Mouse (Mus musculus): ENCODE results near the gene Clgn. TPM values are rescaled to one million over a fixed set of nuclear protein-coding genes. Genes with fewer than 3 reads are reported as not detected.
A peak's percentile ranks its signal among the peaks of the same experiment; 100 is the strongest.

Gene Clgn
- polyA plus RNA-seq (2014; fragmentation: Nextera tagmentation; extraction: Ambion mirVana) = 5.0 and 5.1 TPM in 2 replicates

- DNase-seq (ENCODE audit: low spot score) = peak; percentile 89
- H3K9ac ChIP-seq (ENCODE audit: low read length) = peak within 1 kb of the TSS; percentile 81
- H3K27me3 ChIP-seq (replicated peaks; ENCODE audit: control insufficient read depth, insufficient read depth, low read length) = 0 out of 2 replicates have a peak, but pooled peaks cover 4% of the 10 kb centered on the region
- H3K4me2 ChIP-seq (ENCODE audit: low read length) = peak within 1 kb of the TSS; percentile 83
- H3K4me1 ChIP-seq (ENCODE audit: control insufficient read depth, insufficient read depth, low read length) = no peaks in the 10 kb centered on the region
- ATAC-seq = peak; percentile 99
- H3K27ac ChIP-seq (ENCODE audit: low read depth, low read length) = no peak within 1 kb of the TSS
- no peaks in the 10 kb centered on the region for H3K9me3 ChIP-seq (replicated peaks; ENCODE audit: control insufficient read depth, low read length)
- H3K36me3 ChIP-seq (ENCODE audit: control insufficient read depth, insufficient read depth, low read length) = no peaks in the 10 kb centered on the region
- H3K4me3 ChIP-seq (ENCODE audit: low read depth, low read length) = peak within 1 kb of the TSS; percentile 65
- 4% methylated on average over 41 of the region's 41 CpGs for WGBS
These were observed at the start of gene Clgn for GRCm38 (mm10) chr8:83389316-83390005. Clgn (plus strand) TSS chr8:83389867.

- no peak for ATAC-seq
- no peak overlapping the region for H3K27ac ChIP-seq (ENCODE audit: low read depth, low read length)
- WGBS = 87% methylated on average over 3 of the region's 3 CpGs
These were observed 47.6 kb upstream of the Clgn start for GRCm38 (mm10) chr8:83342076-83342475.

GRCm38 (mm10) chr8:83342693-83343092 is 47.0 kb upstream of the Clgn start:
- Histone ChIP-seq H3K27ac (ENCODE audit: low read depth, low read length) (no peak overlapping the region), H3K4me2 (ENCODE audit: low read length) (no peak overlapping the region), H3K9ac (ENCODE audit: low read length) (no peak overlapping the region), H3K4me1 (ENCODE audit: control insufficient read depth, insufficient read depth, low read length) (no peaks in the 10 kb centered on the region), H3K36me3 (ENCODE audit: control insufficient read depth, insufficient read depth, low read length) (no peaks in the 10 kb centered on the region), H3K4me3 (ENCODE audit: low read depth, low read length) (no peak overlapping the region), H3K9me3 (replicated peaks; ENCODE audit: control insufficient read depth, low read length) (no peaks in the 10 kb centered on the region), H3K27me3 (replicated peaks; ENCODE audit: control insufficient read depth, insufficient read depth, low read length) (no peaks in the 10 kb centered on the region)
- ATAC-seq (no peak), DNase-seq (ENCODE audit: low spot score) (peak; percentile 79)

More at GRCm38 (mm10) chr8:83342076-83342475, 47.6 kb upstream of the Clgn start:
- Histone ChIP-seq H3K36me3 (ENCODE audit: control insufficient read depth, insufficient read depth, low read length) (no peaks in the 10 kb centered on the region), H3K9me3 (replicated peaks; ENCODE audit: control insufficient read depth, low read length) (no peaks in the 10 kb centered on the region), H3K4me2 (ENCODE audit: low read length) (no peak overlapping the region), H3K9ac (ENCODE audit: low read length) (no peak overlapping the region), H3K4me1 (ENCODE audit: control insufficient read depth, insufficient read depth, low read length) (no peaks in the 10 kb centered on the region), H3K27me3 (replicated peaks; ENCODE audit: control insufficient read depth, insufficient read depth, low read length) (no peaks in the 10 kb centered on the region), H3K4me3 (ENCODE audit: low read depth, low read length) (no peak overlapping the region)
- no peak for DNase-seq (ENCODE audit: low spot score)

GRCm38 (mm10) chr8:83348263-83348662 is 41.4 kb upstream of the Clgn start, which contains the start of gene Mgat4d:
Mgat4d (plus strand) TSS chr8:83348471.
- DNase-seq (ENCODE audit: low spot score) = no peak
- Histone ChIP-seq H3K27ac (ENCODE audit: low read depth, low read length) (no peak within 1 kb of the TSS), H3K36me3 (ENCODE audit: control insufficient read depth, insufficient read depth, low read length) (no peaks in the 10 kb centered on the region), H3K4me3 (ENCODE audit: low read depth, low read length) (no peak within 1 kb of the TSS), H3K27me3 (replicated peaks; ENCODE audit: control insufficient read depth, insufficient read depth, low read length) (no peaks in the 10 kb centered on the region), H3K9ac (ENCODE audit: low read length) (no peak within 1 kb of the TSS), H3K9me3 (replicated peaks; ENCODE audit: control insufficient read depth, low read length) (no peaks in the 10 kb centered on the region), H3K4me1 (ENCODE audit: control insufficient read depth, insufficient read depth, low read length) (no peaks in the 10 kb centered on the region), H3K4me2 (ENCODE audit: low read length) (no peak within 1 kb of the TSS)
- ATAC-seq = no peak
- WGBS = 90% methylated on average over 18 of the region's 18 CpGs

- Histone ChIP-seq H3K4me3 (ENCODE audit: low read depth, low read length) (no peak overlapping the region), H3K4me2 (ENCODE audit: low read length) (no peak overlapping the region), H3K4me1 (ENCODE audit: control insufficient read depth, insufficient read depth, low read length) (no peaks in the 10 kb centered on the region), H3K9me3 (replicated peaks; ENCODE audit: control insufficient read depth, low read length) (no peaks in the 10 kb centered on the region), H3K36me3 (ENCODE audit: control insufficient read depth, insufficient read depth, low read length) (no peaks in the 10 kb centered on the region), H3K9ac (ENCODE audit: low read length) (no peak overlapping the region), H3K27ac (ENCODE audit: low read depth, low read length) (no peak overlapping the region), H3K27me3 (replicated peaks; ENCODE audit: control insufficient read depth, insufficient read depth, low read length) (no peaks in the 10 kb centered on the region)
- no peak for DNase-seq (ENCODE audit: low spot score)
- no peak for ATAC-seq
- 97% methylated on average over 2 of the region's 2 CpGs for WGBS
These were observed 38.4 kb upstream of the Clgn start for GRCm38 (mm10) chr8:83351315-83351714.

- Histone ChIP-seq H3K9ac (ENCODE audit: low read length) (no peak overlapping the region), H3K36me3 (ENCODE audit: control insufficient read depth, insufficient read depth, low read length) (no peaks in the 10 kb centered on the region), H3K4me2 (ENCODE audit: low read length) (no peak overlapping the region), H3K27me3 (replicated peaks; ENCODE audit: control insufficient read depth, insufficient read depth, low read length) (no peaks in the 10 kb centered on the region), H3K27ac (ENCODE audit: low read depth, low read length) (no peak overlapping the region), H3K9me3 (replicated peaks; ENCODE audit: control insufficient read depth, low read length) (no peaks in the 10 kb centered on the region), H3K4me1 (ENCODE audit: control insufficient read depth, insufficient read depth, low read length) (no peaks in the 10 kb centered on the region), H3K4me3 (ENCODE audit: low read depth, low read length) (no peak overlapping the region)
- DNase-seq (ENCODE audit: low spot score) = no peak
- WGBS = 72% methylated on average over 7 of the region's 7 CpGs
- no peak for ATAC-seq
These were observed 26.4 kb upstream of the Clgn start for GRCm38 (mm10) chr8:83363156-83363769.

- Histone ChIP-seq H3K4me2 (ENCODE audit: low read length) (no peak overlapping the region), H3K9me3 (replicated peaks; ENCODE audit: control insufficient read depth, low read length) (no peaks in the 10 kb centered on the region), H3K27me3 (replicated peaks; ENCODE audit: control insufficient read depth, insufficient read depth, low read length) (no peaks in the 10 kb centered on the region), H3K27ac (ENCODE audit: low read depth, low read length) (no peak overlapping the region), H3K4me1 (ENCODE audit: control insufficient read depth, insufficient read depth, low read length) (no peaks in the 10 kb centered on the region), H3K4me3 (ENCODE audit: low read depth, low read length) (no peak overlapping the region), H3K36me3 (ENCODE audit: control insufficient read depth, insufficient read depth, low read length) (no peaks in the 10 kb centered on the region), H3K9ac (ENCODE audit: low read length) (no peak overlapping the region)
- ATAC-seq (no peak), DNase-seq (ENCODE audit: low spot score) (no peak)
These were observed 12.4 kb upstream of the Clgn start for GRCm38 (mm10) chr8:83377231-83377630.

GRCm38 (mm10) chr8:83380141-83380540 is 9.5 kb upstream of the Clgn start:
- Histone ChIP-seq H3K4me2 (ENCODE audit: low read length) (no peak overlapping the region), H3K4me3 (ENCODE audit: low read depth, low read length) (no peak overlapping the region), H3K27me3 (replicated peaks; ENCODE audit: control insufficient read depth, insufficient read depth, low read length) (no peaks in the 10 kb centered on the region), H3K4me1 (ENCODE audit: control insufficient read depth, insufficient read depth, low read length) (no peaks in the 10 kb centered on the region), H3K36me3 (ENCODE audit: control insufficient read depth, insufficient read depth, low read length) (no peaks in the 10 kb centered on the region), H3K9me3 (replicated peaks; ENCODE audit: control insufficient read depth, low read length) (no peaks in the 10 kb centered on the region), H3K9ac (ENCODE audit: low read length) (no peak overlapping the region), H3K27ac (ENCODE audit: low read depth, low read length) (no peak overlapping the region)
- ATAC-seq (no peak), DNase-seq (ENCODE audit: low spot score) (no peak)
- 77% methylated on average over 4 of the region's 4 CpGs for WGBS

- 79% methylated on average over 2 of the region's 2 CpGs for WGBS
These were observed 8.7 kb upstream of the Clgn start for GRCm38 (mm10) chr8:83381016-83381415.

More at GRCm38 (mm10) chr8:83381016-83381415, 8.7 kb upstream of the Clgn start:
- Histone ChIP-seq H3K36me3 (ENCODE audit: control insufficient read depth, insufficient read depth, low read length) (no peaks in the 10 kb centered on the region), H3K9me3 (replicated peaks; ENCODE audit: control insufficient read depth, low read length) (no peaks in the 10 kb centered on the region), H3K27ac (ENCODE audit: low read depth, low read length) (no peak overlapping the region), H3K9ac (ENCODE audit: low read length) (no peak overlapping the region), H3K4me3 (ENCODE audit: low read depth, low read length) (no peak overlapping the region), H3K27me3 (replicated peaks; ENCODE audit: control insufficient read depth, insufficient read depth, low read length) (no peaks in the 10 kb centered on the region), H3K4me1 (ENCODE audit: control insufficient read depth, insufficient read depth, low read length) (no peaks in the 10 kb centered on the region), H3K4me2 (ENCODE audit: low read length) (no peak overlapping the region)
- no peak for ATAC-seq
- no peak for DNase-seq (ENCODE audit: low spot score)

Measured in forebrain, embryonic 14.5 days (tissue).